Mouse (Mus musculus): ENCODE measurements around the gene Sulf2. TPM values are rescaled to one million over a fixed set of nuclear protein-coding genes. Genes with fewer than 3 reads are reported as not detected.
A peak's percentile ranks its signal among the peaks of the same experiment; 100 is the strongest.

Sulf2 gene
- total RNA-seq, 2 experiments from 2014 or later = 98.6 to 111 TPM

- DNase-seq (ENCODE audit: low spot score in 2 of 2) = no peak
Measured at GRCm38 (mm10) chr2:166062008-166062407, 93.5 kb downstream of the Sulf2 start.

DNA sequence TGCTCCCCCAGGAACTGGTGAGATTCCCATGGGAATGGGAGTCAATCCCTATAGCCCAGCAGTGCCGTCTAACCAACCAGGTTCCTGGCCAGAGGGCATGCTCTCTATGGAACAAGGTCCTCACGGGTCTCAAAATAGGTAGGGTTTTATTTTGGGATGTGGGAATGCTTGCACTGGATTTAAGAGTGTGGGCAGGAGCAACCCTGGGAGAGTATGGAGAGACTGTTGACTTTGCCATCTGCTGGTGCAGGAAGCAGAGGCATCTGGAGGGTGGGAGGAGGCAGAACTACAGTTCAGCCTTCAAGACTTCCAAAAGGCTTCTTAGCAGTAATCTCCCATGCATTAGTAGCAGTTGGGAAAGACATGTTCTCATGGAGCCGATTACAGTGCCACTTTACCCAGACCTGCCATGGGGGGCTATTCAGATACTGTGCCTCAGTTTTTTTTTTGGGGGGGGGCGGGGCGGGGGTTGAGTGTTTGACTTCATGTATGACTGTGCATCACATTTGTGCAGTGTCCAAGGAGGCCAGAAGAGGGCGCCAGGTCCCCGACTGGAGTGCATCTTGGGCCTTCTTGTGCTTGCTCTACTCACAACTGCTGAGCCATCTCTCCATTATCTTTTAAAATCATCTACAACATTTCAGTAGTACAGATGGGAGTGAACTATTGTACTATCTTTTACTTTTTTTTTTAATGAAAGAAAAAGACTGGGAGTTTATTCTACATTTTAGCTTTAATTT lies 95.6 kb downstream of the Sulf2 start:
- peak; percentile 54 to 80 for DNase-seq (ENCODE audit: low spot score in 2 of 2)

DNA sequence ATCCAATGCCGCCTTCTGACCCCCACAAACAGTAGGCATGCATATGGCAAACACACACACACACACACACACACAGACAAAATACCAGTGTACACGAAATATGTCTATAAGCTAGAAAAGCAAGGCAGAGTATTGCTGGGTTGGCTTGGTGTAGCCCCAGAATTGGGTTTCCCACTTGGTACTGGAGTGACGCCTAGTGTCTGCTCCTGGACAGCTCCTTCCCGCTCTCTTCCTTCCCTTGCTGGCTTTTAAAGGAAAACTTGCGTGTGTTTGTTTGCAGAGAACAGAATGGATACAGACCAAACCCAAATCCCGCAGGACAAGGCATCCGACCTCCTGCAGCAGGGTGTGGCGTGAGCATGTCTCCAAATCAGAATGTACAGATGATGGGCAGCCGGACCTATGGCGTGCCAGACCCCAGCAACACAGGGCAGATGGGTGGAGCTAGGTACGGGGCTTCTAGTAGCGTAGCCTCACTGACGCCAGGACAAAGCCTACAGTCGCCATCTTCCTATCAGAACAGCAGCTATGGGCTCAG lies 101.4 kb downstream of the Sulf2 start:
- DNase-seq (ENCODE audit: low spot score in 2 of 2) = no peak

DNA sequence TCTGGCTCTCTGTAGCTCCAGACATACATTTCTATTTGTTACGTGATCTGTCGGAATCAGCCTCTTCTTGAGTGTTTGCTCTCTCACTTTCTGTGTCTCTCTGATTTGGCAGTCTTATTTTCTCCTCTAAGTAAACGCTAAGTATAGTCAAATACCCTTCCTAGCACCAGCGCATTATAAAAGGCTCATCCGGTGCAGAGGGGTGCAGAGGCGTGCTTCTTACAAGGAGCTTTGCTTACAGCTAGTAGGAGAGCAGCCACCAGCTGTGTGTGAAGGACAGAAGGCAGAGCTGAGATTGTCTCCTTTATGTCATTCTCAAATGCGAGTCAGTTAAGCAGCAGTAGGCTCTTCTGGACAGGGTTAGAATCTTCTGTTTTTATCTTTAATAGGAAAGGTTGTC lies 103.5 kb downstream of the Sulf2 start:
- no peak for DNase-seq (ENCODE audit: low spot score in 2 of 2)

DNA sequence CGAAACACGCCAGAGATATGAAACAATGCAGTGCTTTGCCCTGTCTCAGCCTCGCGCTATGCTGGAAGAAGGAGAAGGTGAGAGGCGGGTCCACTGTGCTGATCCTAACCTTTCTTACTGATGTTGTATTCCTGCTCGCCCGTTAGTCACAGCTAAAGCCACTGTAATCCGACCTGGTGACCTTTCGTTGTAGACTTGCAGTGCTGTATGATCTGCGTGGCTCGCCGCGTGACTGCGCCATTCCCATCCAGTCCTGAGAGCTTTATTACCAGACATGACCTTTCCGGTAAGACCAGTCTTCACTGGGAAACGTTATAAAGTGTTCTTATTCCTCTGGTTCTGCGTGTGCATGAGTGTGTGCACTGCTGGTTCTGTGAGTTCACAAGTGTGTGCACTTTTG lies 104.0 kb downstream of the Sulf2 start:
- DNase-seq (ENCODE audit: low spot score in 2 of 2) = no peak

- DNase-seq (ENCODE audit: low spot score in 2 of 2) = no peak
Measured at GRCm38 (mm10) chr2:166048852-166049251, 106.6 kb downstream of the Sulf2 start.

DNA sequence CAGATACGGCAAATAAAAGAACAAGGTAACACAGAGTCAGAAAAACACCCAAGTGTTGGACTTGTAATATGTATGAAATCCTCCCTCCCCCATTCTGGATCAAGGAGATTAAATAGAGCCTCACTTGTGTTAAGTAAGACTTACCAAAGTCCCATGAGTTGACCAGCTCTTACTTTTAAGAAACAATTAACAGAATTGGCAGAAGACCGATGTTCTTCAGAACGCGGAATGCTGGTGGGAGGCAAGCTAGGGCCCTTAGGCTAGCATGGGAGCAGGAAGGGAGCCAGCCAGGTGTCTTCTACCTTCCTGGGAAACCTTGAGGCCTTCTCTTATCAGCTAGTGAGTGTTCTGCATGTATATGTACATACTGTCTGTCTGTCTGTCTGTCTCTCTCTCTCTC lies 107.5 kb downstream of the Sulf2 start:
- DNase-seq (ENCODE audit: low spot score in 2 of 2) = no peak

GRCm38 (mm10) chr2:166045549-166046501 lies 109.6 kb downstream of the Sulf2 start:
- peak in 1 of 2 experiments; percentile 53 for DNase-seq (ENCODE audit: low spot score in 2 of 2)

GRCm38 (mm10) chr2:166045006-166045405 lies 110.5 kb downstream of the Sulf2 start:
- no peak for DNase-seq (ENCODE audit: low spot score in 2 of 2)

- no peak for DNase-seq (ENCODE audit: low spot score in 2 of 2)
Measured at GRCm38 (mm10) chr2:166042542-166042941, 112.9 kb downstream of the Sulf2 start.

GRCm38 (mm10) chr2:166039681-166040080 lies 115.8 kb downstream of the Sulf2 start:
- DNase-seq (ENCODE audit: low spot score in 2 of 2) = no peak

GRCm38 (mm10) chr2:166035725-166036124 lies 119.7 kb downstream of the Sulf2 start:
- peak in 1 of 2 experiments; percentile 70 for DNase-seq (ENCODE audit: low spot score in 2 of 2)

DNA sequence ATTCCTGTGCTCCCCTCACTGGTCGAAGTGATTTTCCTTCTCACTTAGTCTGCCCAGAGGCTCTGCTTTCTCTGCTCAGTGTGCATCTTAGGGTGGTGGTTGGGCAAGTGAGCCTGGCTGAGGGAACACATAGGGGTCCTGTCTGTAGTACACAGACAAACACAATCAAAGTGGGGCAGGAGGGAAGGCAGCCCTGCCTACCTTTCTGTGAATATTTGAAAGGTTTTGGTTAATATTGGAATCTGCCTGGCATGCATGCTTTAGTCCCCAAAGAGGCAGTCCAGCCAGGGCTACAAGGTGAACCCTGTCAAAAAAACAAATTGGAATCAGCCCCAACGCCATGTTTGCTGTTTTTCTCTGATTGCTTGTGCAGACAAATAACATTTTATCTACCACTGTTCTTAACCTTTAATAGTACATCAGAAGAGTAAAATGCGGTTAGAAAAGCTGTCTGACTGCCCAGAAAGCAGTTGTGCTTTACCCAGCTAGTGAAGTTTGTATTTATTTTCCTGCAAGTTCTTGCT lies 120.4 kb downstream of the Sulf2 start:
- DNase-seq (ENCODE audit: low spot score in 2 of 2) = no peak

GRCm38 (mm10) chr2:166032628-166033027 lies 122.8 kb downstream of the Sulf2 start:
- no peak for DNase-seq (ENCODE audit: low spot score in 2 of 2)

DNA sequence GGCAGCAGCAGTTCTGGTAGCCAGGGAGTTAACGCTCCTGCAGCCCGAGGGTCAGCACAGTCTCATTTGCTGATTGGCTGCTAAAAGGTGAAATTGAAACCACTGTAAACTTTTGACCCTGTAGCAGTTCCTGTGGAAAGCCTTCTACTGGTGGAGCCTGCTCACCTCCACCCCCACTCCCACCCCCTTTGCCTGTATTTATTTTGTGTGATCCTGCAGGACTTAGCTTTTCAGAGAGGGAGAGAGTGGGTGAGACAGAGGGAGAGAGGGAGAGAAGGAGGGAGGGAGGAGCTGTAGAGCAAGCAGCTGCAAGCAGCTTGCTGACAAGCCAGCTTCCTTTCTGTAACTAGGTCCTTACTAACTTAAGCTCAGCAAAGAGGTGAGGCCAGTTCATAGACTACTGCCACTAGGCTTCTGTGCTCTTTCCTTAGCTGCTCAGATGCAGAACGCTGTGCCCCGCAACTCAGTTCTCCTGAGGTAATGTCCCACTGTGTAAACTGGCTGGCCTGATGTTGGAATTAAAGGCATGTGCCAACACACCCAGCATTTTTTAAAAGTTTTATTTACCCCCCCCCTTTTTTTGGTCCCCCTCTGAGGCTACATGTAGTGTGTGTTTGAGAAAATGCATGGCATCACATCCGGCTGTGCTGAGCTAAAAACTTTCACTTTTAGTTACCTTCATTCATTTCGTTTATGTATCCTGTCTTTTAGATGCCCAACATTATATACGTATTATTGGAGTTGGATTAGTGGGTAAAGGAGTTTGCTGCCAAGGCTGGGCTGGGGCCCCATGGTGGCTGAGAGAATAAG lies 124.1 kb downstream of the Sulf2 start:
- peak in 1 of 2 experiments; percentile 31 for DNase-seq (ENCODE audit: low spot score in 2 of 2)

DNA sequence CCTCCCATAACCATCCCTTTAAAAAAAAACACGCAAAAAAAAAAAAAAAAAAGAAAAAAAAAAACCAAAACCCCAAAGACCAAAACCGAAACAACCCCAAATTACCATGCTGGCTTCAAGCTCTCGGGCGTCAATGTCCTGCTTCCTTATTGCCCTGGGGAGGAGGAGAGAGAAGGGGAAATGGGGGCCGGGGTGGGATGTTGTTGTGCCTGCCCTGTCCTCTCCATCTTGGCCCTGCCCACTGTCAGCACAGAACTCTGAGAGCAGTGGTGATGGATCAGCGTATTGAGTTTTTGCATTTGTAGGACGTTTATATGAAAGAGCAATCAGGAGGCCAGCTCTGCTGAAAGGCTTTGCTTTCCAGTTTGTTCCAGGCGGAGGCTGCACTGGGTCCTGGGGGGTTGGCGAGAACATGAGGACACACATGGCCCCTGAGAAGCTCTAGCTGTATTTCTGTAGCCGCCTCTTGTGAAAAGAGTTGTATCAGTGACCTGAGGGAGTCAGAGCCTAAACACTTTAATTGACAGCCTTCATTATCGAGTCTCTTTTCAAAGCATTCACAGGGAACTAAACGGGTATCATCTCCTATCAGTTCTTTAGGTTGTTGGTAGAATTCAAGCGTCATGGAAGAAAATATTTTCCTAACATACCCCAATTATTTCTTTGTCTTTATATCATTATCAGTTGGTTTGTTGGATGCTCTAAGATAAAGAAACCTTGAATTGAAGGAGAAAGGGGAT lies 125.0 kb downstream of the Sulf2 start:
- DNase-seq (ENCODE audit: low spot score in 2 of 2) = no peak

GRCm38 (mm10) chr2:166029232-166029631 lies 126.2 kb downstream of the Sulf2 start:
- DNase-seq (ENCODE audit: low spot score in 2 of 2) = no peak

DNA sequence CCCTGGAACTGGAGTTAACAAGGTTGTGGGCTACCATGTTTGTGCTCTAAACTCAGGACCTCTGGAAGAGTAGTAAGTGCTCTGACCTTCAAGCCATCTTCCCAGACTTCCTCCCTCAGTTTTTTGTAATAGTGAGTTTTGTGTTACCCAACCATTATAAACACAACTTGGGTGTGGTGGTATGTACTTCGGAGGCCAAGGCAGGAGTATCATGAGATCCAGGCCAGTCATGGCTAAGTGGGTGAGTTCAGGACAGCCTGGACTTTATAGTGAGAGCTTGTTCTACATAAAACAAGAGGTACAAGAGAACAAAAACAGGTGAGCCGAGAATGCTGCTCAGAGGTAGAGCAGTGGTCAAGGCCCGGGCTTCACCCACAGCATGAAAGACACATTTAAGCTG lies 127.6 kb downstream of the Sulf2 start:
- DNase-seq (ENCODE audit: low spot score in 2 of 2) = no peak

- no peak for DNase-seq (ENCODE audit: low spot score in 2 of 2)
Measured at GRCm38 (mm10) chr2:166025943-166026342, 129.5 kb downstream of the Sulf2 start.

GRCm38 (mm10) chr2:166024621-166025020 lies 130.8 kb downstream of the Sulf2 start:
- peak in 1 of 2 experiments; percentile 59 for DNase-seq (ENCODE audit: low spot score in 2 of 2)
